Mouse (Mus musculus): ENCODE results near the gene Agbl2. TPM values are rescaled to one million over a fixed set of nuclear protein-coding genes. Genes with fewer than 3 reads are reported as not detected.

Gene Agbl2
- polyA plus RNA-seq, 1 experiment from 2014 or later, result 1.2 TPM

DNA sequence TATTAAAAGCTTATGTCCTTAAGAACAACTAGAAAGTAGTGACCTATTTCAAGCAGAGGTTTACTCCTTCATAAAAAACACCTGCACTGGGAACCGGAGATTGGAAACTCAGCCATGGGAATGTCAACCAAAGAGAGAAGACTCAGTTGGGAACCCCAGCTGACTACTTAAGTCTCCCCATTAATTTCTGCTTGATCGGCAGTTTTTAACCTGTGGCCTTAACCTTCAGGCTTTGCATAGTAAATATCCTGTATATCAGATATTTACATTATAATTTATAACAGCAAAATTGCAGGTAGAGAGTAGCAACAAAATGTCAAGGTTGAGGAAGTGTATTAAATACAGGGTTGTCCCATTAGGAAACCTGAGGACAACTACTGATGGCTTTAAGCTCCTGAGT is 29.0 kb upstream of the Agbl2 start:
- no peak for ATAC-seq (ENCODE audit: low FRiP score, low read depth)
- Histone ChIP-seq H3K4me2 (replicated peaks) (no peak overlapping the region), H3K4me1 (peaks cover 14% of the 10 kb centered on the region; the same call in 1 of the 2 replicates), H3K27ac (no peak overlapping the region), H3K9ac (no peak overlapping the region), H3K36me3 (peaks cover 77% of the 10 kb centered on the region), H3K27me3 (no peaks in the 10 kb centered on the region), H3K9me3 (no peaks in the 10 kb centered on the region), H3K4me3 (no peak overlapping the region)
- WGBS, result 91% methylated on average over 2 of the region's 2 CpGs

- Histone ChIP-seq H3K9me3 (no peaks in the 10 kb centered on the region), H3K4me1 (peaks cover 9% of the 10 kb centered on the region; the same call in 1 of the 2 replicates), H3K36me3 (peaks cover 79% of the 10 kb centered on the region), H3K9ac (no peak overlapping the region), H3K27me3 (no peaks in the 10 kb centered on the region), H3K4me3 (no peak overlapping the region), H3K27ac (no peak overlapping the region), H3K4me2 (replicated peaks) (no peak overlapping the region)
- WGBS, result 95% methylated on average over 3 of the region's 3 CpGs
- no peak for ATAC-seq (ENCODE audit: low FRiP score, low read depth)
Observed at GRCm38 (mm10) chr2:90754188-90754587, 28.3 kb upstream of the Agbl2 start.

DNA sequence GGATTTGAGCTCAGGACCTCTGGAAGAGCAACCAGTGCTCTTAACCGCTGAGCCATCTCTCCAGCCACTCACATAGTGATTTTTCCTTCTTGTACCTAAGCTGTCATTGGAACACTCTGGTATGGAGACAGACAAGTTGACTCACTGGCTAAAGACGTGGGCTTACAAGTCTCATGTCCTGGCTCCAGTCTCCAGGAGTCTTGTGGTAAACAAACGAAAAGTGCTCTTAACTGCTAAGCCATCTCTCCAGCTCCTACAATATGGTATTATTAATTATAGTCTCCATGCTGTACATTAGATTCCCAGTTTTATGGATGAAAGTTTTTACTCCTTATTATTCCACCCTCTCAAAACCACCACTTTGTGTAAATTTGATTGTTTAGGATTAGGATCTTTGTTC is 17.4 kb upstream of the Agbl2 start:
- peaks cover 93% of the 10 kb centered on the region for H3K36me3 ChIP-seq
- ATAC-seq (ENCODE audit: low FRiP score, low read depth), result no peak
- no peak overlapping the region for H3K27ac ChIP-seq
- no peak overlapping the region for H3K9ac ChIP-seq
- H3K27me3 ChIP-seq, result no peaks in the 10 kb centered on the region
- H3K9me3 ChIP-seq, result no peaks in the 10 kb centered on the region
- no peaks in the 10 kb centered on the region for H3K4me1 ChIP-seq
- no peak overlapping the region for H3K4me3 ChIP-seq
- H3K4me2 ChIP-seq (replicated peaks), result no peak overlapping the region
- WGBS, result 78% methylated on average over 3 of the region's 3 CpGs

- H3K4me2 ChIP-seq (replicated peaks), result no peak overlapping the region
- peaks cover 48% of the 10 kb centered on the region for H3K36me3 ChIP-seq
- 34% methylated on average over 3 of the region's 3 CpGs for WGBS
- no peaks in the 10 kb centered on the region for H3K9me3 ChIP-seq
- H3K27ac ChIP-seq, result no peak overlapping the region
- peaks cover 10% of the 10 kb centered on the region; the same call in 1 of the 2 replicates for H3K27me3 ChIP-seq
- H3K4me3 ChIP-seq, result no peak overlapping the region
- H3K9ac ChIP-seq, result no peak overlapping the region
- H3K4me1 ChIP-seq, result 0 out of 2 replicates have a peak, but pooled peaks cover 14% of the 10 kb centered on the region
- ATAC-seq (ENCODE audit: low FRiP score, low read depth), result no peak
Observed at GRCm38 (mm10) chr2:90781323-90781722, 1.2 kb upstream of the Agbl2 start.

DNA sequence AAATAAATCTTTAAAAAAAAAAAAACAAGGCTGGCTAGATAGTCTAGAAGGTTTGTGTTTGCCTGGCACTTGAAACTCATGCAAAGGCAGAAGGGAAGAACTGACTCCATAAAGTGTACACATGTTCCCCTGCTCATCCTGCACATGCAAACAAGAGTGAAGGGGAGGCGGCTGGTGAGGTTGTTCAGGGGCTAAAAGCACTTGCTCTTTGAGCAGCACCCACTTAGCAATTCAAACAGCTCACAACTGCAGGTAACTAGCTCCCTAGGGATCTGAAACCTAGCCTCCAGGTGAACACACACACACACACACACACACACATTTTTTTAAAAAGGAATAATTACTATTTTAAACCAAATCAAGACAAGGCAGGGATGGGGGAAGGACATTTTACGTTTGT is 589 bp upstream of the Agbl2 start:
- 21% methylated on average over 2 of the region's 2 CpGs for WGBS
- H3K4me3 ChIP-seq, result no peak overlapping the region

GRCm38 (mm10) chr2:90782901-90783486 is 467 bp downstream of the Agbl2 start:
- H3K4me3 ChIP-seq, result peak overlapping the region; percentile 53
- H3K27me3 ChIP-seq, result peaks cover 10% of the 10 kb centered on the region; the same call in 1 of the 2 replicates
- peaks cover 33% of the 10 kb centered on the region for H3K36me3 ChIP-seq
- 0 out of 2 replicates have a peak, but pooled peaks cover 14% of the 10 kb centered on the region for H3K4me1 ChIP-seq
- H3K9ac ChIP-seq, result peak overlapping the region; percentile 63
- peak; percentile 49 for ATAC-seq (ENCODE audit: low FRiP score, low read depth)
- no peaks in the 10 kb centered on the region for H3K9me3 ChIP-seq
- 1% methylated on average over 28 of the region's 29 CpGs for WGBS
- no peak overlapping the region for H3K27ac ChIP-seq
- peak overlapping the region; percentile 91 for H3K4me2 ChIP-seq (replicated peaks)

More for the DNA sequence above, 589 bp upstream of the Agbl2 start:
- Histone ChIP-seq H3K9ac (no peak overlapping the region), H3K4me1 (0 out of 2 replicates have a peak, but pooled peaks cover 14% of the 10 kb centered on the region), H3K27ac (no peak overlapping the region), H3K27me3 (peaks cover 10% of the 10 kb centered on the region; the same call in 1 of the 2 replicates), H3K4me2 (replicated peaks) (peak overlapping the region; percentile 91), H3K9me3 (no peaks in the 10 kb centered on the region), H3K36me3 (peaks cover 42% of the 10 kb centered on the region)
- no peak for ATAC-seq (ENCODE audit: low FRiP score, low read depth)

DNA sequence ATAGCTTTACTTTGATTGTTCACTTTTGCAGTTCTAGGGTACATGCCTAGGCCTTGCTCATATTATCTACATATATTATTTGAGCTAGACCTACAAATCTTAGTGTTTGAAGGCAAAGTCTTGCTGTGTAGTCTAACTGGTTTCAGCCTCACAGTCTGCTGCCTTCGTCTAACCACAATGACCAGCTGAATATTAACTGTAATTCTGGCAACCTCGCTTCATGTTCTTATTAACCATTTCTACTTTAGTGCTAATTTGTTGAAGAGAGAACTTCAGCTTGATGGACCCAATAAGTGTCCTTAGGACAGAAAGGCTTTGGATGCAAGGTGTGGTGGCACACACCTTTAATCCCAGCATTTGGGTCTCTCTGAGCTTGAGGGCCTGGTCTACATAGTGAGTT is 5.6 kb downstream of the Agbl2 start:
- WGBS, result 83% methylated on average over 2 of the region's 2 CpGs
- no peak for ATAC-seq (ENCODE audit: low FRiP score, low read depth)
- no peak overlapping the region for H3K27ac ChIP-seq
- peaks cover 10% of the 10 kb centered on the region; the same call in 1 of the 2 replicates for H3K27me3 ChIP-seq
- no peak overlapping the region for H3K9ac ChIP-seq
- no peaks in the 10 kb centered on the region for H3K9me3 ChIP-seq
- H3K4me1 ChIP-seq, result 0 out of 2 replicates have a peak, but pooled peaks cover 2% of the 10 kb centered on the region
- no peak overlapping the region for H3K4me3 ChIP-seq
- no peaks in the 10 kb centered on the region for H3K36me3 ChIP-seq
- H3K4me2 ChIP-seq (replicated peaks), result no peak overlapping the region

GRCm38 (mm10) chr2:90808241-90809126 is 26.0 kb downstream of the Agbl2 start:
- Histone ChIP-seq H3K4me2 (replicated peaks) (no peak overlapping the region), H3K27ac (no peak overlapping the region), H3K9me3 (no peaks in the 10 kb centered on the region), H3K9ac (no peak overlapping the region), H3K27me3 (no peaks in the 10 kb centered on the region), H3K36me3 (no peaks in the 10 kb centered on the region), H3K4me3 (no peak overlapping the region), H3K4me1 (no peaks in the 10 kb centered on the region)
- WGBS, result 80% methylated on average over 6 of the region's 6 CpGs
- no peak for ATAC-seq (ENCODE audit: low FRiP score, low read depth)

DNA sequence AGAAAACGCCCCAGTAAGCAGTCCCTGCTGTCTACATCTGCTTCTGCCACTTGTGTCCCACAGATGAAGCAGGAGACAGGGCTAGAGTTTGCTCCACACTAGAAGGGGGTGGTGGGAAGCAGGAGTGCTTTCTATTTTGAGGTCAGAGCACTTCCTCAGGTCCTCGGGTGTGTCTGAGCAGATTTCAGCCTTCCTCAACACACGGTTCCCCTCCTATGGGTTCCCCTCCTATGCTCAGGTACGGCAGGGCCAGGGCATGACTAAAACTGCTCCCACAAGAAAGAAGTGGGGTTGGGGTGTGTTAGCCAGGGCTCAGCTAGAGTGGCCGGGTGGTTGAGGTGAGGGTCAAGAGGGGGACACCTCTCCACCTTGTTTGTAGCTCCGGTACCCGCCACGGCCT is 28.2 kb downstream of the Agbl2 start:
- no peak overlapping the region for H3K9ac ChIP-seq
- no peaks in the 10 kb centered on the region for H3K9me3 ChIP-seq
- no peak overlapping the region for H3K27ac ChIP-seq
- 85% methylated on average over 8 of the region's 8 CpGs for WGBS
- no peaks in the 10 kb centered on the region for H3K27me3 ChIP-seq
- no peak overlapping the region for H3K4me2 ChIP-seq (replicated peaks)
- H3K36me3 ChIP-seq, result no peaks in the 10 kb centered on the region
- H3K4me1 ChIP-seq, result no peaks in the 10 kb centered on the region
- ATAC-seq (ENCODE audit: low FRiP score, low read depth), result no peak
- H3K4me3 ChIP-seq, result no peak overlapping the region

- Histone ChIP-seq H3K9me3 (no peaks in the 10 kb centered on the region), H3K4me2 (replicated peaks) (no peak overlapping the region)
- no peak for ATAC-seq (ENCODE audit: low FRiP score, low read depth)
Observed at GRCm38 (mm10) chr2:90815266-90815665, 32.7 kb downstream of the Agbl2 start.

GRCm38 (mm10) chr2:90816144-90816543 is 33.6 kb downstream of the Agbl2 start:
- no peak overlapping the region for H3K9ac ChIP-seq
- no peaks in the 10 kb centered on the region for H3K4me1 ChIP-seq
- no peaks in the 10 kb centered on the region for H3K9me3 ChIP-seq
- H3K36me3 ChIP-seq, result no peaks in the 10 kb centered on the region
- H3K27ac ChIP-seq, result no peak overlapping the region
- no peak for ATAC-seq (ENCODE audit: low FRiP score, low read depth)
- H3K4me3 ChIP-seq, result no peak overlapping the region
- no peaks in the 10 kb centered on the region for H3K27me3 ChIP-seq
- no peak overlapping the region for H3K4me2 ChIP-seq (replicated peaks)
- 75% methylated on average over 4 of the region's 4 CpGs for WGBS

More at GRCm38 (mm10) chr2:90815266-90815665, 32.7 kb downstream of the Agbl2 start:
- 73% methylated on average over 2 of the region's 2 CpGs for WGBS
- H3K27ac ChIP-seq, result no peak overlapping the region
- no peaks in the 10 kb centered on the region for H3K27me3 ChIP-seq
- H3K36me3 ChIP-seq, result no peaks in the 10 kb centered on the region
- H3K9ac ChIP-seq, result no peak overlapping the region
- H3K4me1 ChIP-seq, result no peaks in the 10 kb centered on the region
- no peak overlapping the region for H3K4me3 ChIP-seq

GRCm38 (mm10) chr2:90818710-90819109 is 36.2 kb downstream of the Agbl2 start:
- H3K27ac ChIP-seq, result no peak overlapping the region
- H3K27me3 ChIP-seq, result no peaks in the 10 kb centered on the region
- no peaks in the 10 kb centered on the region for H3K4me1 ChIP-seq
- WGBS, result 84% methylated on average over 3 of the region's 3 CpGs
- no peak overlapping the region for H3K9ac ChIP-seq
- no peak for ATAC-seq (ENCODE audit: low FRiP score, low read depth)
- H3K4me2 ChIP-seq (replicated peaks), result no peak overlapping the region
- H3K9me3 ChIP-seq, result no peaks in the 10 kb centered on the region
- H3K36me3 ChIP-seq, result no peaks in the 10 kb centered on the region
- no peak overlapping the region for H3K4me3 ChIP-seq

Data from limb, embryonic 13.5 days (tissue).